Mouse (Mus musculus): ENCODE data around the gene Tcstv3. TPM values are rescaled to one million over a fixed set of nuclear protein-coding genes. Genes with fewer than 3 reads are reported as not detected.

The Tcstv3 gene
- polyA plus RNA-seq, 1 experiment from 2014 or later: not detected

DNA sequence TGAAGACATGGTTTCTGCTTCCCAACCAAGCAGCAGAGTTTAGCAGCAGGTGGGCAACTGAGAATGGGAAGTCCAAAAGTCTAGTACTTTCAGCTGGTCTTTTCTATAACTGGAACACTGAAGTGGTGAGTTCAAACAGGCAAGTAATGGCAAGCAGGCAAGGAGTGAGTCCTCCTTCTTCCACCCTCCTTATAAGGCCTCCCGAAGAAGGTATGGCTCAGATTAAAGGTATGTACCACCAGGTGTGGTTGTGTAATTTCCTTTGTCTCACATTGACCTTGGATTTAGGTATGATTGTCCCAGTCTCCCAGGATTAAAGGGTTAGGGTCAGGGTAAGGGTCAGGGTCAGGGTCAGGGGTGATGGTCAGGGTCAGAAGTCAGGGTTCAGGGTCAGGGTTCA lies 4.0 kb downstream of the Tcstv3 start:
- peak; percentile 12 for DNase-seq (ENCODE audit: low spot score)
- no peak for ATAC-seq

More for the DNA sequence above, 4.0 kb downstream of the Tcstv3 start:
- Histone ChIP-seq H3K9ac (ENCODE audit: low read length) (no peak overlapping the region), H3K4me1 (ENCODE audit: control insufficient read depth, insufficient read depth, low read length) (no peaks in the 10 kb centered on the region), H3K27ac (ENCODE audit: low read depth, low read length) (no peak overlapping the region), H3K36me3 (ENCODE audit: control insufficient read depth, insufficient read depth, low read length) (no peaks in the 10 kb centered on the region), H3K27me3 (replicated peaks; ENCODE audit: control insufficient read depth, insufficient read depth, low read length) (no peaks in the 10 kb centered on the region), H3K4me3 (ENCODE audit: low read depth, low read length) (no peak overlapping the region), H3K4me2 (ENCODE audit: low read length) (no peak overlapping the region), H3K9me3 (replicated peaks; ENCODE audit: control insufficient read depth, low read length) (no peaks in the 10 kb centered on the region)
- WGBS: 94% methylated on average over 1 of the region's 1 CpGs

Other genes with a start within 250 kb of the Tcstv3 start
- gene Gm20767, start 176.6 kb upstream of the Tcstv3 start, polyA plus RNA-seq (2014; fragmentation: Nextera tagmentation; extraction: Ambion mirVana): not detected in 2 replicates
- not detected in 2 replicates for gene Gm21818, start 144.4 kb upstream of the Tcstv3 start, polyA plus RNA-seq (2014; fragmentation: Nextera tagmentation; extraction: Ambion mirVana)
- gene Gm21762, start 100.9 kb upstream of the Tcstv3 start, polyA plus RNA-seq (2014; fragmentation: Nextera tagmentation; extraction: Ambion mirVana): not detected in 2 replicates
- gene Gm21731, start 77.8 kb upstream of the Tcstv3 start, polyA plus RNA-seq (2014; fragmentation: Nextera tagmentation; extraction: Ambion mirVana): not detected in 2 replicates
- not detected in 2 replicates for gene AF067061, start 53.8 kb upstream of the Tcstv3 start, polyA plus RNA-seq (2014; fragmentation: Nextera tagmentation; extraction: Ambion mirVana)
- 0.23 and 0.33 TPM in 2 replicates for gene BC147527, start 16.5 kb upstream of the Tcstv3 start, polyA plus RNA-seq (2014; fragmentation: Nextera tagmentation; extraction: Ambion mirVana)

All from forebrain, embryonic 14.5 days (tissue).